Mouse (Mus musculus) embryo, embryonic 10.5 days (tissue): ENCODE data around the gene Tmem167.
"Not testable (repeated sequence)": the region's sequence is repeated elsewhere in the genome, so short reads cannot be mapped to it uniquely, and the experiment has no call there.

ENCODE experiments used
- DNase-seq: peaks from one replicate; pipeline ENCODE4 v3.0.0-alpha.2; 2015; ENCODE audit warnings: low spot score

Tmem167 gene

DNA sequence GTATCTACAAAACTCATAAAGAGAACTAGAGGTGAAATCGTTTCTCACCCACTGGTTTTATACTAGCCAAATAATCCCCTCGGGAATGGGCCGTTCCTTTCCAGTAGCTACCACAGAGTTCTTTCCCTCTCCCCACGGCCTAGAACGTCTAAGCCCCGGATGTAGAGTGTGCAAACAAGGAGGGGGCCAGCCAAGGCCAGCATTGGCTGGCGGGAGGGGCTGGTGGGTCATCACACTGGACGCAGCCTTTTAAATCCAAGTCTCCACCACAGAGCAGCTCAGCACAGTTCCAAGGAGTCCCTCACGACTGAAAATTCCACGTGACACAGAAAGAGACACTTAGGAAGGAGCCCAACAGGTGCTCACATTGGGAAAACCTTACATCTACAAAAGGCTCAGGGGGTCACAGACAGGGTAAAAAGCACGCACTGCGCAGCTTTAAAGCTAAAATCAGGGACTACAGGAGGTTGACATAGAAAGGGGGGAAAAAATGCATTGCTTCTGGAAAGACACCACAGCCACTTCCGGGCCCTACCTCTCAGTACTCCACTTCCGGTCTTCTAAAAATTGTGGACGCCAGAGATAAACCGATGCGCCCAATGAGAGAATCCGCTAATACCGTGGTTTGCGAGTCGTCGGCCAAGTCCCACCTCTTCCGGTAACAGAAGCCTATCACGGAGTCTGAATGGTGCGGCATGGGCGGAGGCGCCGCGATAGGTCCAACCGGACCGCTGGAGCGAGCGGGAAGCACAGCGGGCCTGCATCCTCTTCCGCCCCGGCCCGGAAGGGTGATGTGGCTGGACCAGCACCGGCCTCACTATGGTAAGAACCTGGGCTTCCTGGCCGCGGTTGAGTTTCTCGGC, at the start of gene Tmem167, which contains the start of gene Xrcc4:
Tmem167 (plus strand) TSS at position 162 of the 863 bp plus-strand sequence.
Xrcc4 (minus strand) TSS at position 647 of the 863 bp plus-strand sequence.
- peak; percentile 99 for DNase-seq

DNA sequence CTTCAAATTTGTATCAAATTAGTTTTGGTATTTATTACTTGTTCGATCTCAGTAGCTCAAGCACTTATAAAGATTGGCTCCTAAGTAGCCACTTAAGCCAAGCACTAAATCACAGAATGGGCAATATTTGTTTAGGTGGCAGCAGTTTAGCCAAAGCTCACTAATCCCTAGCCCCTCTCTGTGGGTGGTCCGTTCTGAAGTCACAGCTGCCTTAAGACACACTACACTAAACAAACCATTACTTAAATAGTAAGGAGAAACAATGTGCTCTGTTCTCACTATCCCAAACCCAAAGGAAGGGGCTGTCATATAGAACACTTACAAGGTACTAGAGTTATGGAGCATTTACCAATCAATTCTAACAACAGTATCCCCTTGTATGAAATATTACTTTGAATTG, 49.3 kb upstream of the Tmem167 start:
- DNase-seq: peak; percentile 85

DNA sequence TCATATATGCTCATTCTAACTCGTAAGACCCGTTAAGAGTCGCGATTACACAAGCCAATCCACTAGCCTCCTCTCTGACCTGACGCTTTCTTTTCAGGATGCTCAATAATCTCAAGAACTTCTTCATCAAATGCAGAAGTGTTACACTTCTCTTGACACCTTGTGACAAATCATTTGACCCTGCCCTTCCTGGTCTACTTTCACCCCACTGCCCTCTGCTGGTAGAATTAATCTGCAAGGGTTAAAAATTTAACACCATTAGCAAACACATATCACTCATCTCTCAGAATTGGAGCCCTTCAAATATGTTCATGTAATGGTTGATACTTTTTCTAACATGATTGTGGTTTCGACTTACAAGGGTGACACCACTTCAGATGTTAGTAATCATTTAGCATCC, 37.2 kb upstream of the Tmem167 start:
- peak; percentile 25 for DNase-seq

DNA sequence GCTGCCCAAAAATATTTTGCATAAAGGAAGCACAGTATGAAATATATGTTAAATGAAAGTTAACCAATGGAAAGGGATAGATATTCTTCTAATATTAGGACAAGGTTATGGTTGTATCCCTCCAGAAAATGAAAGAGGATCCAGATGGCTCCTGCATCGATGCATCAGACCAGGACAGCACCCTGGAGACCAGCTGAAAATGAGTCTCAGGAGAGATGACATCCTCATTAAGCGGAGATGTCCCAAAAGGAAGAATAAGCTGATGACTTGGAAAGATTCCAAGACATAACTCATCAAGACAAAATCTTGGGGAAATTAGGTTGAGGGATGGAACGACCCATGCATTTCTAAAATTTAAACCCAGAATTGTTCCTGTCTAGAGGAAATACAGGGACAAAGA, 36.5 kb upstream of the Tmem167 start:
- DNase-seq: no peak

DNA sequence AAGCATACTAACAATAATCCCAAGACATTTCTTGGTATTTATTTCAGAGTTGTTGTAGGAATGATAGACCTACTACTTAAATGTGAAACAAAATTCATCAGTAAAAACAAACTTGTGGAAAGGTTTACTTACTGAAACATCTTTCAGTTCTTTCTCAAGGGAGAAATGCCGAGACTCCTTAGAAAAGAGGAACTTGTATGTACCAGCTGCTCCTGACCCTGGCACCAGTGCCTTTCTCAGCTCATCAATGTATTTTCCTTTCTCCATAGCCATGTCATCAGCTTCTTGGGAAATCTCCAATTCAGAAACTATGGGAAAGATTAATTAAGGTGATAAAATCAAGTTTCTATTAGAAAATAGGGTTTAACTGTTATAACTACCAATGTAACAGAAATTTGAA, 27.0 kb upstream of the Tmem167 start:
- DNase-seq: no peak

DNA sequence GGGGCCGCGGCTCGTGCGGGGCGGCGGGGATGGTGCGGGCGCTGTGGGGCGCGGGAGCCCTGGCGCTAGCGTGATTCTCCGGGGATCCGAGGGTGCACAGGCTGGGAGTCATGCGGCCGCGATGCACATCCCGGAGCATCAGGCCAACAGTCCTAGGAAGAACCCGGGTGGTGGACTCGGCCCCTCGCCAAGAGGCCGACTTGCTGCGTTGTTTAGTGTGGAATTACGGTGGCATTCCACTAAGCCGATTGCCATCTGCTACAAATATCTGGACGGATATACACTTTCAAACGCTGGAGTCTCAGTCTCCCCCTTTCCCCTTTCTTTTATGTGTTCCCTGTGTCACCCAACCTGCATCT, 881 bp downstream of the Tmem167 start:
- peak; percentile 48 for DNase-seq

DNA sequence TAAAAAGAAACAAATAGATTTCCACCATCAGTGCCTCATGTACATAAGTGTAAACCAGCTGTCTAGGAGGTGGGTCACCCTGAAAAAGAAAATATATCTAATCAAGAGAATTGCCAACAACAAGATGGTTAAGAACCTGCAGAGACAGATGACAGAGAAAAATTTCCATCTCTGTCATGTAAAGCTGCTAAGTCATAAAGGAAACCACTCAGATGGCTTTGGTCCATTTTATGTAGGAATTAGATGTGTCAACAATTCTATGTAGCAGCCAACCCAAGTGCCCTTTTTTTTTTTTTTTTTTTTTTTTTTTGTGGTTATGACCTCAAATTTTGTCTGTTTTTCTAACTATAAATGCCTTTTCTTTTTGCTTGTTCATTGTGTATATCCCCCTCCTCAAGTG, 12.6 kb downstream of the Tmem167 start:
- no peak for DNase-seq

DNA sequence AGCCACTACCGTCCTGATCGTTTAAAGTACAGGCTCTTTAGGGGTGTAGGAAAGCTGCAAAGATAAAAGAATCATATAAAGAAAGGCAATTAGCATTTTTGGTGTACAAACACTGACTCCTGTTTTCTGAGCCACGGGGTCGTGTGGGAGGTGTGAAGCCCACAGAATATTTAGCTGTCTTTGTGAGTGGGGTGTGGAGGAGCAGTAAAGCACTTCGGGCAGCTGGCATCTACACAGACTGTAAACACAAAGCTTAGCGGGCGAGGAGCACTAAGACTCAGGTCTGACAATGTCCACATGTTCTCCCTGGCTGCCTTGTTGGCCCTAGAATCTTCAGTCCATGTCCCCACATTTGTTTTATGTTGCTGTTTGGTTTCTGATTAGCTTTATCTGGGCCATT, 17.2 kb downstream of the Tmem167 start:
- no peak for DNase-seq

DNA sequence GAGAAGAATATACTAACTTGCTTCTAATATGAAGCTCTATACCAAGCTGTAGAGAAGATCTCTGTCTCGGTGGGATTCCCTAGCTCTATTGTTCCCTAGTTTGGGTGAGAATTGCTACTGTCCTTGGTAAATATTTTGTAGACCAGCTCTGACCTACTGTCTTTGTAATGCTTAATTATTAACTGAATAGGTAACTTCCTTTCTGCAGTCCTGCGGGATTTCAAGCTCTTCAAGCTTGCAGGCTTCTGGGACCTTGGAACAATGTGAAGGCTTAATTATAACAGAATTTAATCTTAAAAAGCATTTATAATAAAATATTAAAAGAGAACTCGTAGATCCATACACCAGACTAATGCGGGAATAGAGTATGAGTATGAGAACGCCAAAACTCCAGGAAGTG, 19.8 kb downstream of the Tmem167 start:
- DNase-seq: not testable (repeated sequence)

DNA sequence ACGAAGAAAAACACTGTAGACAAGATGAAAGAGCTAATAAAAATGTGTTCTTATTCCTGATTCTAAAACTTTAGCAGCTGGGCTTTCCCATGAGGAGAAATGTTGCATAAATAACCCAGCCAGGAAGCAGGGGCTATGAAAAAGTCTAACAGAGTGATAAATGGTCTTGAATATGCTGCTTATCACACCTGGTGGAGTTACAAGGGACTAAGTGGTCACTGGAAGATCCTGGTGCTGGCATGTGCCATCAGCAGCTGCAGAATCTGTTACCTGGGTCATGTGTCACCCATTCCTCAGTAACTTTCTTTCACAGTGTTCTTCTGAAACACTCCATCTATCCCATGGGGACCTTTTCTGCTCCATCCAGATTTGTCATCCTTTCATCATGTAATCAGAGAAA, 22.8 kb downstream of the Tmem167 start:
- no peak for DNase-seq

DNA sequence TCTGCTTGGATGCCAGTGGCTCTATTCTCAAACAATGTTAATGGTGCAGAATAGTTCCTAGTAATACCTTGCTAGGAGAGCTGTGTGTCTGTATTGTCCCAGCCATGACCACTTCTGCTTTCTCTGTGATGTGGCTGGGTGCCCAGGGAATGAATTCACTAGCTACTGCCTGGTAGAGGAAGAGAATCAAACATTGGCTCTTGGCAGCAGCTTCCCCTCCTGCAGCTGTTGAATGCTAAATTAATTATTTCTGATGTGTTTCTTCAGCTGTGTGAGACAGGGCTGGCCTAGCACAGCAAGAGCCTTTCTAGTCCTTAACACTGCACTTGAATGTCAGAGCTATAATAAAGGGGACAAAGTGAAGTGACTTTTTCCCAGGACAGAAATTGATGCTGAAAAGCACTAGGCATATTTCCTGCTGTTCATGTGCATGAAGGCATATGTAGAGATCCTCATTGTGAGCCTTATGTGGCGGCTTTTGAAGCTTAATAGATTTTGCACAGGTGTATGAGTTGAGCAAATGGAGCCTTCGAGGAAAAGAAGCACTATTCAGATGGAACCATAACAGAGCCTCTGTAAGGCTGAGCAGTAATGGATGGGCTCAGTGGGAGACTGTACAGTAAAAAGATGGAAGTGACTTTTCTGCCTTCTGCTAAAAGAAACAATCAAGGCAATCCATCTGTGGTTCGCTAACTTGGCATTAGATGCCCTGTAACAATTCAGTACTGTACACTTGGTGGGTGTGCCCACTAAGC, 47.4 kb downstream of the Tmem167 start:
- no peak for DNase-seq

DNA sequence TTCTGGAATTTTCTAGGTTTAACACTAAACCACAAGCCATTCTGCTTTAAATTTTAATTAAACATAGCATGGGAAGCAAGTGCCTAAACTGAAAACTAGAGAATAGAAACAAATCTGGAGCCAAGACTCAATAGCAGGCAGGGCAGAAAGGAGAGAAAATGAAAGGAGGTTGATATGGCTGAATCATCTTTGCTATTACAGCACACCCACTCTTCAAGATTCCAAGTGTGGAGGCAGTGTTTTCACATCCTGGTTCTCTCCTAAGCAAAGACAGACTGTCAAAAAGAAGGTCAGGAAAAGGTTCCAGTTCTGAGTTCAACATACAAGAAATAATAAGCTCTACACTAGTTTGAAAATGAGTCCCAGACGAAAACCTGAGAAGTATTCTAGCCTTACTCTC, 52.8 kb downstream of the Tmem167 start:
- DNase-seq: no peak

DNA sequence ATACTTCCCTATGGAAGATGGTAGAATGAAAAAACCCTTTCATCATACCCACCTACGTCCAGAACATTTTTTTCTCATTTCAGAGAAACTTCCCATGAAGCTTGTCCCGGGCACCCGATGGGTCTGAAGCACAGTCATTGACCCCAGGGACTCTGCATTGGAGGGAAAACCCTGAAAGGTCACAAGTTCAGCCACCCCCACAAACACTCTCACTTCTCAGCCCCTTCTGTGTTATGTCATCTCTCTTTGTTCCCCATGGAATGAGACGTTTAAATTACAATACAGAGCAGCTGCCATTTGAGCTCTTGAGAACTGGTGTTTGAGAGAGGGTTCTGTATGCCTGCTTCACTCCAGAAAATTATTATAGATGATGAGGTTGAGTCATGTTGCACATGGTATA, 54.3 kb downstream of the Tmem167 start:
- peak; percentile 80 for DNase-seq

DNA sequence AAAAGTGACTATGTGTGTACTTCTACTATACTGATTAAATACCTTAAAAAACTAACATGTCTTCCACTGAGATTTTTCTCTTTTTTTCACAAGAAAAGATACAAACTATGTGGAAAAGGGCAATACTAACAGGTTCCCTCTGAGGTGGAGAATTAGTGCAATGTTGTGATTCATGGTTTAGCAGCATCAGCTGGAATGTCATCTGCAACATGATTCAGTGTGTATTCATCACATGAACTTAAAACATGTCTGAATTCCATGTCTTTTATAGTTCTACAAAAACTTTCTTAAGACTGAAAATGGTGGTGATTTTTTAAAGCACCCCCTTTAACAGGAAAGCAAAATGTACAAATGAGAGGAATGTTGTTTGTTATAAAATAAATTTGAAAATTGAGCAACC, 63.0 kb downstream of the Tmem167 start:
- no peak for DNase-seq

DNA sequence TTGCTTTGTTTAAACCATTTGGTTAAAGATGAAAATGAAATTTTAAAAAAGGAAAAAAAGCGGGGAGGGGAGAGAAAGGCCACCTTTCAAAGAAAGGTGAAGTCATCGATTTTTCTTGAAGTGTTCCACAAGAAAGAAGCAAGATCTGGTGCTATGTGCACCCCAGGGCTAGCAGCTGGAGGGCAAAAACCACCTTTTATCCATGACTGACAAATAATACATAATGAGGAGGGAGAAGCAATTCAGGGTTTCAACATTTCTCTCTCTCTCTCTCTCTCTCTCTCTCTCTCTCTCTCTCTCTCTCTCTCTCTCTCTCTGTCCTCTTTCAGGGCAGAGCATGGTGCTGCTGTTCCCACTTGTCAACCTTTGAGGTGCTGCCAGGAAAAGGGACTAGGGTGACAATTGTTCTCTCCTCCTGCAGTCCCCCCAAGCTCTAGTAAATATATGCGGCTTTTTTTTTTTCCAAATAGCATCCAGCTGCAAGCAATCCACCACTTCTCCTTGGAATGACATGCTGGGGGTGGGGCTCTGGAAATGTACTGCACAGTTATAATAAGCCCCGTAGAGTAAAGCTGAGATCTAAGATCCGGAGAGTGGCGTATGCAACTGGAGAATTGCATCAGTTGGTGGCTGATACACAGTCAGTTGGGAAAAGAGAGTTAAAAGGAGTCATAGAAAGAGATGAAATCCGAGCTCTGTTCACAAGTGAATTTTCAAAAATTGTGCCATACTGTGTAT, 63.8 kb downstream of the Tmem167 start:
- DNase-seq: peak; percentile 58

DNA sequence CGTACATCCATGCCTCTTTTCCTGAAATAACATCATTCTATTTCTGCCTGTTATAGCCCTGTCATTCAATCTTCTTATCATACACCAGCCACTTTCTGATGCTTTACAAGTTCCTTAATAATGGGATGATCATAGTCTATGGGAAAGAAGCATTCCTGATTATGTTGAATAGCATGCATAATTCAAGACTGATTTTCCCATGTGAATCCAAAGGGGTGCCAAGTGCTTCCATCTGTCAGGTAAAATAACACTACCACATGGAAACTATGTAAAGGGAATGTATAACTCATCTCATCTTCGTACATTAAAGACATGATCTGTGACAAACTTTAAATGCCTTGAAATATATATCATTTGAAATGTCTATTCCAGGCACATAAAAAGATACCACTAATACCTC, 75.2 kb downstream of the Tmem167 start:
- no peak for DNase-seq

DNA sequence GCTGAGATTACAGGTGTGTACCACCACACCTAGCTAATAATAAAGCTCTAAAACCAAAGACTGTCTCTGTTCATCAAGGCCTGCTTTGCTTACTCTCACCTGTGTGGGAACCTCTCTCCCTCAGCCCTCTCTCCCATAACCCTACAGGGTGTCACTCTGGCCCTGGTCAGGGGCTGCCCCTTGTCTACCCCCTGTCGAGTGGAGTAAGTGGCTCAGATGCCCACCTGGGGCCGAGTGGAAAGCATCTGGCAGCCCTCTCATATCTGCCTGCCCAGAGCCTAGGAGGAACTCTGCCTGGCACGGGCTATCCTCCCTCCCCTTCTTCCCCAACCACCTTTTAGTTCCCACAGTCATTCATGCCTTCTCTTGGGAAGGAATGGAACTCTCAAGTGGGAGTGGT, 78.1 kb downstream of the Tmem167 start:
- no peak for DNase-seq

DNA sequence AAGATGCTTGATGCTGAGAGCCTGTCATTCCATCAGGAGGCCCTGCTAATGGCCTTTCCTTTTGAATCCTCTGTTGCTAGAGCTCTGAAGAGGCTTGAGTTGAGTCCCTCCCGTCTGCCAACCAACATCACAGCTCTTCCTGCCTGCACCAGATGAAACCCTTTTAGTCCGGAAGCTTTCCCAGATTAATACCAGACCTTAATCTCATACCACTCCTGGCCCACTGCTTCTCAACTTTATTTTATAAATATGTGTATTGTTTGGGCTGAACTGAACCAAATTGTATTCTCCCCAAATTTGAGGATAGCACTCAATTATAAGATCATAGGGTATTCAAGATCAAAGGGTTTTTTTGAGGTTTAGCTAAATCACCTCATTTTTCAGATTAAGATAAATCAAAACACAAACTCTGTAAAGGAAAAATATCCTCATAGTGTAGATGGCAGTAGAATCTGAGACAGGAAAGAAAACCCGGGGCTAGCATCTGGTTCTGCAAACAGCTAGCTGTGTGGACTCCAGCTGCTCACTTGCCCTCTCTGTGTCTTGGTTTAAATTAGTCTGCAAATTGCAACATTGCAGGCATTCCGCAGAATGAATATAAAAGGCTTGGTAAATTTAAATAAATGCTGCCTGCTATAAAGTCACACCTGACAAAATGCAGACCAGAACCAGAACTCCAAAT, 81.3 kb downstream of the Tmem167 start:
- peak; percentile 31 for DNase-seq

DNA sequence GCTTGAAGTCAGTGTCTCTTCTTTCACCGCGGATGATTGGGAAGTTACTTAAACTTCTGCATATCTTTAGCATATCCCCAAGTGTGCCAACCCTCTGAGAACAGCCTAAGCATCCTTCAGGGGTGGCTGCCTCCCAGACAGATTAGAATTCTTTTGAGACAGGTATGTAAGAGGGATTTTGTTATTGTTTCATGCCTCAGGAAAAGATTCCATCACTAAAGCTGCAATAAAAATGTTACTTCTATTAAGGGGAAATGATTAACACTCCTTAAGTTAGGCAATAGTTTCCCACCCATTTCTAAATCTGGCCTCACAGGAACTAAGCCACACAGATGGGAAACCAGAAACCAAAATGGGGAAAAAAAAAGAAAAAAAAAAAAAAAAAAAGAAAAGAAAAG, 81.9 kb downstream of the Tmem167 start:
- no peak for DNase-seq

DNA sequence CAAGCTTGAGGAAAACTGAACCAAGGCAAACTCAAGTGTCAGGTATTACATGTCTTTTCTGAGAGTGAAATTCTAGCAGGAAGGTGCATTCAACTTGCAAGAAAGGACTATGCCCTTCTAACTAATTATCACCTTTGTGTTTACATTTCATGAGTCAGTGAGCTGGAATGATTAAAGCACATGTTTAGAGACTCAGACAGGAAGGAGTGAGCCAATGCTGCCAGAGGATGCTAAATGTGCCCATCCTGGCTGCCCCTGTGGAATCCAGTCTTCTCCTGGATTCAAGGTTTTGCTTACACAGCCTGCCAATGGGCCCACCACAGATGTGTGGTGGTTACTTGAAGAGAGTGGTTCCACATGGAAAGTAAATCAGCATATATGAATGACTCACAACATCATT, 82.5 kb downstream of the Tmem167 start:
- no peak for DNase-seq

DNA sequence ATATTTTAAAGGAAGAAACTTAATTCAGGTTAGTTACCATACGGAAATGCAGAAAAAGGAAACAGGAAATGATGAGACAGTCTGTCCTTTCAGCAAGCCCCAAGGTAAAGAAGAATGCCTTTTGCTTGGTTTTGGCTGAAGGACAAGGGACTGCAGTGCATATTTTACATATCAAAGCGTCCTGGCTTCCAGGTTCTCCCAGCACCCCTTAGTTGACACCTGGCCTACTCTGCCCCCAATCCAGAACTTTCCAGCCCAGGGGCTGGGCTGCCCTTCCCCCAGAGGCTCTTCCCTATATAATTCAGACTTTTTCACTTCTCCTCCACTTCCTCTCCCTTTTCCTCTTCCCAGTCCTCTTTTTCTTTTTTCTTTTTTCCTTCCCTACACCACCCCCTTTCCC, 86.7 kb downstream of the Tmem167 start:
- no peak for DNase-seq

DNA sequence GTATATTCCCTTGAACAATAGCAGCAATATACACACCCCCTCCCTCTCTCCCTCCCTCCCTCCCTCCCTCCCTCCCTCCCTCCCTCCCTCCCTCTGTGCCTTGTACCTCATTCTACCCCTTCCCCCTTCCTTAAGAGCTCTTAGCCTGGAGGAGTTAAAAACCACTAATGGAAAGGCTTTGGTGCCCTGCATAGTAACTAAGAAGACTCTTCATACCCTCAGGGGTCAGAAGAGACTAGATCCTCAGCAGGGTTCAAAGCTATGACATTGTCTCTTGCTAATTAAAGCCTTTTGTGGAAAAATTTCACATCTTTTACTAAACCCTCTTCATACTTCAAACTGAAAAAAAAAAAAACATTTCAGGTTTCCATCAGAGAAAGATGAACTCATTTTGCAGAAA, 93.3 kb downstream of the Tmem167 start:
- DNase-seq: no peak
